Mouse (Mus musculus): Measurements from ENCODE around the gene Sycp3. TPM values are rescaled to one million over a fixed set of nuclear protein-coding genes. Genes with fewer than 3 reads are reported as not detected.

The Sycp3 gene
- total RNA-seq, 2 experiments from 2014 or later, result 1.4 TPM; not detected in 1

Other genes with a start within 250 kb of the Sycp3 start
- not detected in 2 replicates for gene Dram1, start 80.5 kb upstream of the Sycp3 start, total RNA-seq (2014; fragmentation: Nextera tagmentation)
- gene Dram1, start 80.5 kb upstream of the Sycp3 start, total RNA-seq (2017), result 0.76 and 0.80 TPM in 2 replicates
- 37.1 and 44.4 TPM in 2 replicates for gene Gnptab, start 80.4 kb upstream of the Sycp3 start, total RNA-seq (2014; fragmentation: Nextera tagmentation)
- 39.3 and 45.2 TPM in 2 replicates for gene Gnptab, start 80.4 kb upstream of the Sycp3 start, total RNA-seq (2017)
- 6.9 and 7.5 TPM in 2 replicates for gene Chpt1, start 44.5 kb downstream of the Sycp3 start, total RNA-seq (2014; fragmentation: Nextera tagmentation)
- gene Chpt1, start 44.5 kb downstream of the Sycp3 start, total RNA-seq (2017), result 2.9 and 7.7 TPM in 2 replicates
- not detected in 2 replicates for gene Mybpc1, start 145.6 kb downstream of the Sycp3 start, total RNA-seq (2014; fragmentation: Nextera tagmentation)
- gene Mybpc1, start 145.6 kb downstream of the Sycp3 start, total RNA-seq (2017), result not detected in 2 replicates
- 1.5 TPM in 1 of 2 replicates, not detected in the other for gene Spic, start 225.4 kb downstream of the Sycp3 start, total RNA-seq (2014; fragmentation: Nextera tagmentation)
- gene Spic, start 225.4 kb downstream of the Sycp3 start, total RNA-seq (2017), result 0.61 TPM in 1 of 2 replicates, not detected in the other